ENCODE assay signal across 8 mouse cellular contexts in genomic region chr9:58220218-58220903, GRCm38 (mm10). TPM values are rescaled to one million over a fixed set of nuclear protein-coding genes. Genes with fewer than 3 reads are reported as not detected.
A peak's percentile ranks its signal among the peaks of the same experiment; 100 is the strongest.
DNase-seq lines count a peak whose midpoint lies in the region; ATAC-seq and TF ChIP-seq lines count a peak whose summit lies in the region.

No protein-coding gene starts in this region.

- no peak overlapping the region for H3K27ac ChIP-seq in forebrain, embryonic 10.5 days
- no peak overlapping the region for H3K27ac ChIP-seq in forebrain, embryonic 15.5 days (replicated peaks)
- H3K27ac ChIP-seq in midbrain, embryonic 14.5 days (replicated peaks; ENCODE audit: low read depth, low read length), result no peak overlapping the region
- H3K27ac ChIP-seq in midbrain, embryonic 16.5 days (ENCODE audit: low read length), result no peak overlapping the region

- peaks cover 13% of the 10 kb centered on the region for H3K4me1 ChIP-seq in forebrain, embryonic 10.5 days
- 0 out of 2 replicates have a peak, but pooled peaks cover 11% of the 10 kb centered on the region for H3K4me1 ChIP-seq in forebrain, embryonic 15.5 days
- H3K4me1 ChIP-seq in midbrain, embryonic 14.5 days (ENCODE audit: control insufficient read depth, insufficient read depth, low read length), result no peaks in the 10 kb centered on the region
- H3K4me1 ChIP-seq in midbrain, embryonic 16.5 days (ENCODE audit: control insufficient read depth, insufficient read depth, low read length), result no peaks in the 10 kb centered on the region; the same call in 1 of the 2 replicates

- no peak overlapping the region for H3K4me2 ChIP-seq in forebrain, embryonic 15.5 days (replicated peaks)
- no peak overlapping the region for H3K4me2 ChIP-seq in midbrain, embryonic 14.5 days (ENCODE audit: low read length)
- no peak overlapping the region for H3K4me2 ChIP-seq in midbrain, embryonic 16.5 days (ENCODE audit: low read length)

- H3K9ac ChIP-seq in forebrain, embryonic 15.5 days (replicated peaks), result no peak overlapping the region
- no peak overlapping the region for H3K9ac ChIP-seq in midbrain, embryonic 14.5 days (replicated peaks; ENCODE audit: low read length)
- H3K9ac ChIP-seq in midbrain, embryonic 16.5 days (ENCODE audit: low read depth, low read length), result no peak overlapping the region

- H3K27me3 ChIP-seq in forebrain, embryonic 10.5 days (ENCODE audit: poor library complexity, severe bottlenecking), result no peaks in the 10 kb centered on the region
- H3K27me3 ChIP-seq in forebrain, embryonic 15.5 days, result no peaks in the 10 kb centered on the region
- no peaks in the 10 kb centered on the region for H3K27me3 ChIP-seq in midbrain, embryonic 14.5 days (ENCODE audit: control insufficient read depth, insufficient read depth, low read length)
- H3K27me3 ChIP-seq in midbrain, embryonic 16.5 days (ENCODE audit: control insufficient read depth, insufficient read depth, low read depth, low read length), result no peaks in the 10 kb centered on the region

- peak; percentile 74 for TF ChIP-seq CTCF in brain, embryonic 14.5 days (IDR thresholded peaks at IDR 0.05; ENCODE audit: borderline replicate concordance, extremely low read depth, insufficient read depth, insufficient read length)

- no peak for ATAC-seq in forebrain, embryonic 15.5 days (replicated peaks)
- no peak for ATAC-seq in midbrain, embryonic 14.5 days (ENCODE audit: low FRiP score, low TSS enrichment)
- no peak for ATAC-seq in midbrain, embryonic 16.5 days
- ATAC-seq in megakaryocyte progenitor cell, adult 5-6 weeks (replicated peaks; ENCODE audit: poor library complexity), result peak; percentile 69

- H3K36me3 ChIP-seq in forebrain, embryonic 10.5 days (replicated peaks), result peaks cover 33% of the 10 kb centered on the region
- H3K36me3 ChIP-seq in forebrain, embryonic 15.5 days, result no peaks in the 10 kb centered on the region
- H3K36me3 ChIP-seq in midbrain, embryonic 14.5 days (ENCODE audit: control insufficient read depth, insufficient read depth, low read length), result no peaks in the 10 kb centered on the region
- H3K36me3 ChIP-seq in midbrain, embryonic 16.5 days (ENCODE audit: control insufficient read depth, insufficient read depth, low read length), result no peaks in the 10 kb centered on the region

- WGBS in forebrain, embryonic 10.5 days, result 76% methylated on average over 24 of the region's 24 CpGs
- 70% methylated on average over 24 of the region's 24 CpGs for WGBS in forebrain, embryonic 15.5 days
- WGBS in midbrain, embryonic 14.5 days, result 73% methylated on average over 24 of the region's 24 CpGs
- 74% methylated on average over 24 of the region's 24 CpGs for WGBS in midbrain, embryonic 16.5 days

- intact Hi-C loops in heart, postnatal 25 days (cut with DNase I), result loop anchor here (10.0 kb wide), 1 partner anchor 144 kb away; no protein-coding TSS in a partner anchor

- no peaks in the 10 kb centered on the region for H3K9me3 ChIP-seq in forebrain, embryonic 10.5 days
- H3K9me3 ChIP-seq in forebrain, embryonic 15.5 days, result no peaks in the 10 kb centered on the region
- no peaks in the 10 kb centered on the region for H3K9me3 ChIP-seq in midbrain, embryonic 14.5 days (ENCODE audit: control insufficient read depth, low read length)
- no peaks in the 10 kb centered on the region for H3K9me3 ChIP-seq in midbrain, embryonic 16.5 days (replicated peaks; ENCODE audit: control insufficient read depth, low read length, poor library complexity, severe bottlenecking)

- no peak for TF ChIP-seq POLR2A in brain, embryonic 14.5 days (IDR thresholded peaks at IDR 0.05; ENCODE audit: borderline replicate concordance, extremely low read depth, insufficient read depth, insufficient read length, poor library complexity, severe bottlenecking)

- peak; percentile 51 for DNase-seq in forebrain, embryonic 10.5 days (ENCODE audit: extremely low spot score, low spot score)
- peak; percentile 62 for DNase-seq in midbrain, embryonic 14.5 days
- peak; percentile 71 for DNase-seq in brain, embryonic 14.5 days (ENCODE audit: low read depth)
- DNase-seq in induced T-regulatory cell, adult 2 months (ENCODE audit: low read depth), result peak; percentile 62
- no peak for DNase-seq in heart, postnatal 25 days (ENCODE audit: low spot score)

- no peak overlapping the region for H3K4me3 ChIP-seq in forebrain, embryonic 10.5 days
- H3K4me3 ChIP-seq in forebrain, embryonic 15.5 days, result no peak overlapping the region
- no peak overlapping the region for H3K4me3 ChIP-seq in midbrain, embryonic 14.5 days (replicated peaks; ENCODE audit: low read depth, low read length)
- H3K4me3 ChIP-seq in midbrain, embryonic 16.5 days (ENCODE audit: low read depth, low read length), result no peak overlapping the region

RNA-seq across cellular contexts. Expression of gene Islr2, which starts 16.2 kb away (rescaled TPM):
- polyA plus RNA-seq in forebrain, embryonic 10.5 days (2016; fragmentation: Nextera tagmentation; extraction: Ambion mirVana), result 2.2 and 3.6 TPM in 2 replicates
- polyA plus RNA-seq in forebrain, embryonic 15.5 days (2015; fragmentation: Nextera tagmentation; extraction: Ambion mirVana), result 83.3 and 83.4 TPM in 2 replicates
- polyA plus RNA-seq in midbrain, embryonic 14.5 days (2014; fragmentation: Nextera tagmentation; extraction: Ambion mirVana), result 51.6 and 96.9 TPM in 2 replicates
- polyA plus RNA-seq in midbrain, embryonic 16.5 days (2015; fragmentation: Nextera tagmentation; extraction: Ambion mirVana), result 38.0 and 42.3 TPM in 2 replicates
- 364 and 418 TPM in 2 replicates for polyA plus RNA-seq in brain, embryonic 14.5 days (2012; rRNA removed)
- not detected in 2 replicates for total RNA-seq in megakaryocyte progenitor cell, adult 5-6 weeks (2015)
- total RNA-seq in megakaryocyte progenitor cell, adult 5-6 weeks (2017), result not detected in 2 replicates
- 1 to 10 TPM; 1.0 to 1.2 TPM for total RNA-seq in heart, postnatal 25 days (2021)

RNA-seq across cellular contexts. Expression of gene Islr, which starts 16.3 kb away (rescaled TPM):
- 4.0 and 4.6 TPM in 2 replicates for polyA plus RNA-seq in forebrain, embryonic 10.5 days (2016; fragmentation: Nextera tagmentation; extraction: Ambion mirVana)
- 15.1 and 16.9 TPM in 2 replicates for polyA plus RNA-seq in forebrain, embryonic 15.5 days (2015; fragmentation: Nextera tagmentation; extraction: Ambion mirVana)
- polyA plus RNA-seq in midbrain, embryonic 14.5 days (2014; fragmentation: Nextera tagmentation; extraction: Ambion mirVana), result 2.4 and 16.6 TPM in 2 replicates
- polyA plus RNA-seq in midbrain, embryonic 16.5 days (2015; fragmentation: Nextera tagmentation; extraction: Ambion mirVana), result 24.4 and 26.2 TPM in 2 replicates
- 57.7 and 67.1 TPM in 2 replicates for polyA plus RNA-seq in brain, embryonic 14.5 days (2012; rRNA removed)
- 0.07 TPM in 1 of 2 replicates, not detected in the other for total RNA-seq in megakaryocyte progenitor cell, adult 5-6 weeks (2015)
- 0.81 TPM in 1 of 2 replicates, not detected in the other for total RNA-seq in megakaryocyte progenitor cell, adult 5-6 weeks (2017)
- total RNA-seq in heart, postnatal 25 days (2021), result 10 to 100 TPM; 31.4 to 33.0 TPM

RNA-seq across cellular contexts. Expression of gene Pml, which starts 29.2 kb away (rescaled TPM):
- polyA plus RNA-seq in forebrain, embryonic 10.5 days (2016; fragmentation: Nextera tagmentation; extraction: Ambion mirVana), result 13.7 and 14.4 TPM in 2 replicates
- 7.5 and 8.8 TPM in 2 replicates for polyA plus RNA-seq in forebrain, embryonic 15.5 days (2015; fragmentation: Nextera tagmentation; extraction: Ambion mirVana)
- 3.8 and 3.9 TPM in 2 replicates for polyA plus RNA-seq in midbrain, embryonic 14.5 days (2014; fragmentation: Nextera tagmentation; extraction: Ambion mirVana)
- polyA plus RNA-seq in midbrain, embryonic 16.5 days (2015; fragmentation: Nextera tagmentation; extraction: Ambion mirVana), result 3.5 and 3.9 TPM in 2 replicates
- 6.8 and 7.1 TPM in 2 replicates for polyA plus RNA-seq in brain, embryonic 14.5 days (2012; rRNA removed)
- 32.6 and 41.2 TPM in 2 replicates for total RNA-seq in megakaryocyte progenitor cell, adult 5-6 weeks (2015)
- total RNA-seq in megakaryocyte progenitor cell, adult 5-6 weeks (2017), result 13.2 and 14.5 TPM in 2 replicates
- total RNA-seq in heart, postnatal 25 days (2021), result 10 to 100 TPM in 1 of 2 experiments, 1 to 10 TPM in 1; 10.0 to 12.6 TPM

RNA-seq across cellular contexts. Expression of gene Stoml1, which starts 32.6 kb away (rescaled TPM):
- polyA plus RNA-seq in forebrain, embryonic 10.5 days (2016; fragmentation: Nextera tagmentation; extraction: Ambion mirVana), result 24.8 and 28.8 TPM in 2 replicates
- 107 and 109 TPM in 2 replicates for polyA plus RNA-seq in forebrain, embryonic 15.5 days (2015; fragmentation: Nextera tagmentation; extraction: Ambion mirVana)
- polyA plus RNA-seq in midbrain, embryonic 14.5 days (2014; fragmentation: Nextera tagmentation; extraction: Ambion mirVana), result 96.4 and 115 TPM in 2 replicates
- 134 and 144 TPM in 2 replicates for polyA plus RNA-seq in midbrain, embryonic 16.5 days (2015; fragmentation: Nextera tagmentation; extraction: Ambion mirVana)
- polyA plus RNA-seq in brain, embryonic 14.5 days (2012; rRNA removed), result 123 and 145 TPM in 2 replicates
- 1.9 and 6.7 TPM in 2 replicates for total RNA-seq in megakaryocyte progenitor cell, adult 5-6 weeks (2015)
- 7.3 and 7.9 TPM in 2 replicates for total RNA-seq in megakaryocyte progenitor cell, adult 5-6 weeks (2017)
- 10 to 100 TPM; 10.3 to 13.5 TPM for total RNA-seq in heart, postnatal 25 days (2021)
